Mouse (Mus musculus): ENCODE data around the gene Dok1.

Dok1 gene

GRCm38 (mm10) chr6:83033249-83034185 is at the start of gene Dok1, which contains the start of gene Loxl3:
Gene Dok1, minus strand, starts transcription at chr6:83033471.
Gene Loxl3, plus strand, starts transcription at chr6:83034173.
- no peak for DNase-seq

DNA sequence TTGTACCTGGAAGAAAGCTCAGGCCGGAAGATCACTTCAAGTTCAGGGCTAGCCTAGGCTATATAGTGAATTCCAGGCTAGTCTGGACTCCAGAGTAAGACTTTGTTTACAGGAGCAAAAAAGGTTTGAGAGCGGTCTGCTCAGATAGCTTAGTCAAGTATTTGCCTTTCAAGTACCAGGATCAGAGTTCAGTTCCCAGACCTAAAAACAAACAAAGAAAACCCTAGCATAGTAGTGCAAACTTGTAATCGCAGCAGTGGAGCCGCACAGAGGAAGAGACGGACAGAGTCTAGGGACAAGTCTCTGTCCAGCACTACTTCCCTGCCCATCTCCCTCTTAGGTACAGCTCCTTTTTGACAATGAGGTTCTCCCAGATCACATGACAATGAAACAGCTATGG is 46.9 kb upstream of the Dok1 start:
- no peak for DNase-seq

DNA sequence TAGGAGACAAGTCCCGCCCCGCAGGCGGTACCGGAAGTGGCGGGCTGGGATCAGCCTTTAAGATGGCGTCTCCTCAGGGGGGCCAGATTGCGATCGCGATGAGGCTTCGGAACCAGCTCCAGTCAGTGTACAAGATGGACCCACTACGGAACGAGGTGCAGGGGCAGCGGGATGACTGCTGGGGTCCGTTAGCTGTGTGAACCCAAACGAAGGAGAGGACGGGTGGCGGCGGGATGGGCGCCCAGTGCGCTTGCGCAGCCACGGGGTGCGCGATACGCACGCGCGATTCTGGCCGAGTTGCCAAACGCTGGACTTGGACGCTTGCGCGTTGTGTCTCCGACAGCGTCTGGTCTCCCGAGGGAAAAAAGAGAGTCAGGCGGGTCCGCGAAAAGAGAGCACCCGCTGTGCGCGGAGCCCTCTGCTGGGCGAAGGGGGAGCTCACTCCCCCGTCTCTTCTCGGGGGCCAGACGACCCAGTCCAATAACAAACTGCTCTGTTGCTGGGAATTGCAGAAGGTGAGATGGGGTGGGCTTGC is 45.1 kb upstream of the Dok1 start:
- DNase-seq, result peak; percentile 100

DNA sequence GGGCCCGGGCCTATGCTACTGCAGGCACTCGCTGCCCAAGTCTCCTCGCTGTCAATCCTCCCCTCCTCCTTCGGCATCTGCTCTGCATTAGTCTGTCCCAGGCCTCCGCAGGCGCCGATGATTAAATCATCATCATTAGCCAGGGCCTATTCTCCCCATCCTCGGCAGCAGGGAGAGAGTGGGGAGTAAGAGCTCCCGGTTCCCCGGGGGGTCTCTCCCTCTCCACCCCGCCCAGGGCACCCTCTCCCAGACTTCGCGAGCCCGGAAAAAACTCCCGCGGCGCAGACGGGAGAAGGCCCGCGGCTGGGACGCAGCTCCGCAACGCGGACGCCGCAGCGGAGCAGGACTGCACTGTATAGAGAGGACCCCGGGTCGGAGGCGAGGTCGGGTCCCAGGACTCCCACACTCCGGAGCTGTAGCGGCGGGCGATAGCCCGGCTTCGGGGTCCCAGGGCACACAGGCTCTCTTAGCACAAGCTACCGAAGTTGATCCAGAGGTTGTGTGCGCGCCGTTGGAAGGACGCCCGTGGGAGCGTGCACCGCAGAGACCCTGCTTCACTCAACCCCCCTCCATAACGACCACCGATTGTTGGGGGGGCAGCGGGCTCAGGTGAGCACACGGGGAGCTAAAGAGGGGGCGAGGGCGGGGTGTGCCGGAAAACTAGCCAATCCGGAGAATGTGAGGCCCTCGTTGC is 44.5 kb upstream of the Dok1 start, which contains the start of gene Pcgf1:
Gene Pcgf1, plus strand, starts transcription at position 240 of the 694 bp plus-strand sequence.
- DNase-seq, result peak in 1 of 2 experiments; percentile 67

DNA sequence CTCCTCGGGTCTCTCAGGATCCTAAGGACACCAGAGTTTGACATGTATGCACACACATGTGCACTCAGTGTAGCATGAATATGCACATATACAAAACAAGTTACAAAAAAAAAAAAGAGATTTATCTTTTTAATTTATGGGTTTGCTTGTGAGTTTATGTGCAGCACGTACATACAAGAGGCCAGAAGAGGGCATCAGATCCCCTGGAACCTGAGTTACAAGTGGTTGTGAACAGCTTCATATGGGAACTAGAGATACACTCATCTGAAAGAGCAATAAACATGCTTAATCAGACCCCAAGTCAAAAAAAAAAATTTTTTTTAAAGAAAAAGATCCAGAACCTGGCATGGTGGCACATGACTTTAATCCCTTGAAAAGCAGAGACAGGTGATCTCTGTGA is 41.7 kb upstream of the Dok1 start:
- no peak for DNase-seq

DNA sequence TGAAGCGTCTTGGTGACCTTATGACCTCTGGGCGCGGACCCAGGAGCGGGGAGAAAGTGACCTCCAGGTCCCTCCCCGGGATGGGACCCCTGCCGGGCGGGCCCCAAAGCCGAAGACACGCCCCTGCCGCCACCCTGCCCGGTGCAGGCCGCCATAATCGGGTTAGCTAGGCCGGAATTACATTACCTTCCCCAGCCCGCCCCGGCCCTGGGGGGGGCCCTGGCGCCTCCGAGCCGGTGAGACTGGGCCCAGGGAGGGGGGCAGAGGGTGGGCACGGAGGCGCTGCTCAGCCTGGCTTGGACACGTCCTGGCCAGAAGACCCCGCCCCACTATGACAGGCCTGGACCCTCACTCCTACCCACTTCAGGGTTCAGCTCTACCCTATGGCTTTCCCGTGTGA is 37.9 kb upstream of the Dok1 start:
- DNase-seq, result peak in 1 of 2 experiments; percentile 60

DNA sequence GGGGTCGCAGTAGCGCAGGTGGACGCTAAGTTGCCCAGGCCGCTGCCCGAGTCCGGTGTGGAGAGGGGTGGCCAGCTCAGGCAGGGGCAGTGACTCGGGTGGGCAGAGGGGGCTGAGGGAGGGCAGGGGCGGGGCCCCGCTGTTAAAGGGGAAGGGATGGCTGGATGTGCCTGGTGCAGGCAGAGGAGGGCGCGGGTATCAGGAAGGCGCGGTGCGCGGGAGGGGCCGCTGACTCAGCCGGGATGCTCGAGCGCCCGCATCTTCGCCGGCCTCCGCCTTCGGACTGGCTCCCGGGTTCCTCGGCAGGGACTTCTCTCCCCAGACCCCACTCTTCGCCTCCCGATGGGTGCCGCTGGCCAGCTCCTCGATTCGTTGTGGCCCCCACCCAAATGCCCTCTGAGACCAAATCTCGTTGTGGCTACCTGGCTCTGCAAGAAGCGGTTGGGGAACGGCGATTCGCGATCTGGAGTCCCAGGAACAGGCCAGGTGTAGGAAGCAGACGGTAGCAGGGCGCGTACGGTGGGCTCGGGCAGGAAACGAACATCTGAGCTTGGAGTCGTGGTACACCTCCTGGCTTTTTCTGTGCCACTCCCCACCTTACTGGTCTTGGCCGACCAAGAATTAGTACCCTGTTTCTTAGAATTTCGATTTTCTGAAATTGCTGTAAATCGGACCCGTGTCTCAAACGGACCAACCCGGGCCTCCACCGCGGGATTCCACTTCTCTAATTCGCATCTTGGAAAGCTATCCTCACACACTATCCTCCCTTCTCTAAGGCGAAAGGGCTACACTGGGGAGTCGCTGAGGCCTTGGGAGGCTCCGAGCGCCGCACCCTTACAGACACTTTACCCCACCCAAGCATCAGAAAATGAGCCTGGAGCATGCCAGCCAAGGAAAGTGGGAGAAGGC is 37.3 kb upstream of the Dok1 start:
- peak; percentile 52 to 65 for DNase-seq

- DNase-seq, result no peak
These were observed 36.8 kb upstream of the Dok1 start, which contains the start of gene Tlx2 for GRCm38 (mm10) chr6:83070247-83070310. Gene Tlx2, minus strand, starts transcription at chr6:83070293.

DNA sequence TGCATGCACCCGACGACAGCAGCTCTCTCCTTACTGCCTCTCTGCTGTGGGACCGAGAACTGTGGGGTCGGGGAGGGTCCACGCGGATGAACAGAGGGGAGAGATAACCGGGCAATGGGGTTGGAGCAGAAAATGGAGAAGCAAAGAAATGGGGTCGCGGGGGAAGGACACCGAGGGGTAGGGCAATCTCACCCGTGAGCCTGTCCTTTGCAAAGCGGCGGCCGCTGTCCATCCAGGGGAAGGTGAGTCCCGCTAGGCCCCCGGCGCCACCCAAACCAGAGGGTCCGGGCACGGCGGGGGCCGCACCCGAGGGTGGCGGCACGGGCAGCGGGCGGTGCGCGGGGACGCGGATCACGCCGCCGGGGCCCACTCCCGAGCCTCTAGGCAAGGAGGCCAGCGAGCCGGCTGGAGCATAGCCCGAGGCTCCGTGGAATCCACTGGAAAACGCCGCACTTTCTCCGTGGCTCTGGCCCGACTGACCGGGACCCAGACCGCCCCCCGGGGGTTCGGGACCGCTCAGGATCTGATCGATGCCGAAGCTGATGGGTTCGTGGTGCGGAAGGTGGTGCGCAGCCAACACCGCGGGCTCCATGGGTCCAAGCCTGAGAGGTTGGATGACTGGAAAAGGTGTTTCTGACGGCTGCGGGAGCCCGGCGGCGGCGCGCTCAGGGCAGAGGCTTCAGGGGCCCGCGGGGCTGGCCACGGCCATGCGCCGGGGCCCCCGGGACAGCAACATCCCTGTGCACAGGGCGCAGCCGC is 36.4 kb upstream of the Dok1 start:
- DNase-seq, result peak; percentile 38 to 43

GRCm38 (mm10) chr6:83068706-83069487 is 35.6 kb upstream of the Dok1 start:
- DNase-seq, result no peak

GRCm38 (mm10) chr6:83068221-83068620 is 35.0 kb upstream of the Dok1 start:
- DNase-seq, result no peak

DNA sequence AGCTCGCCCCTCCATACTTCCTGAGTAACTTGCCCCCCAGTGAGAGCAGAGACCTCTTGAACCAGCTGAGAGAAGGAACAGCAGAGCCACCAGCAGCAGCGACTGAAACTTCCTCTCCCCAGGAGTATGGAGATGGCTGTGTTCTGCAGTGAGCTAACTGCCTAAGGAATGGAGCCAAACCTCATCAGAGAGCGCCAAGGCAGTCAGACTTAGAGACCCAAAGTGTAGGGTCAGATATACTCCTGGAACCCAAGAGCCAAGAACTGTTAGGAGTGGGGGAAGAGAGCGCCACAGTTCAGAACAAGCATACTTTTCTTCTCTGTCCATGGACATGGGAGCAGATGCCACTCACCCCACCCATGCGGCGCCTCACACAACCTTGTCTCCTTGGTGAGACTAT is 33.2 kb upstream of the Dok1 start:
- DNase-seq, result no peak

- no peak for DNase-seq
These were observed 32.7 kb upstream of the Dok1 start for GRCm38 (mm10) chr6:83065995-83066394.

DNA sequence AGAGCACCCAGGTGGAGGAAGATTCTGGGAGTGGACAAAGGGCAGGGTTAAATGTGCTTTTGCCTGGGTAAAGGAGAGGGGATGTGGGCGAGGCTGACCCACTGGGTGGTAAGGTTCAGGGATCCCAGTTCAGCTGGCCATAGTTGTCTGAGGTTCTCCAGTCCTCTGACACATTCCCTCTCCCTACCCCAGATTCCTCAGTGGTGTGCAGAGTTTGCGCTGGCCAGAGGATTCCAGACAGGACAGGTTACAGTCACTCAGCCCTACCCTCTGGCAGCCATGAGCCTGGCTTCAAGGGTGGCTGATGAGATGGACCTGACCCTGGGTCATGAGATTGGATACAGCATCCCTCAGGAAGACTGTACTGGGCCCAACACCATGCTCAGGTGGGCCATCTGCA is 25.5 kb upstream of the Dok1 start:
- no peak for DNase-seq

- peak in 1 of 2 experiments; percentile 19 for DNase-seq
These were observed 24.5 kb upstream of the Dok1 start, which contains the start of gene Dqx1 for GRCm38 (mm10) chr6:83057790-83058189. Gene Dqx1, plus strand, starts transcription at chr6:83057844.

- peak in 1 of 2 experiments; percentile 62 for DNase-seq
These were observed 21.7 kb upstream of the Dok1 start, which contains the start of gene Htra2 for GRCm38 (mm10) chr6:83054871-83055431. Gene Htra2, minus strand, starts transcription at chr6:83055273.

GRCm38 (mm10) chr6:83054074-83054851 is 21.0 kb upstream of the Dok1 start, which contains the start of gene Aup1:
Gene Aup1, plus strand, starts transcription at chr6:83054521.
- peak; percentile 96 to 97 for DNase-seq

DNA sequence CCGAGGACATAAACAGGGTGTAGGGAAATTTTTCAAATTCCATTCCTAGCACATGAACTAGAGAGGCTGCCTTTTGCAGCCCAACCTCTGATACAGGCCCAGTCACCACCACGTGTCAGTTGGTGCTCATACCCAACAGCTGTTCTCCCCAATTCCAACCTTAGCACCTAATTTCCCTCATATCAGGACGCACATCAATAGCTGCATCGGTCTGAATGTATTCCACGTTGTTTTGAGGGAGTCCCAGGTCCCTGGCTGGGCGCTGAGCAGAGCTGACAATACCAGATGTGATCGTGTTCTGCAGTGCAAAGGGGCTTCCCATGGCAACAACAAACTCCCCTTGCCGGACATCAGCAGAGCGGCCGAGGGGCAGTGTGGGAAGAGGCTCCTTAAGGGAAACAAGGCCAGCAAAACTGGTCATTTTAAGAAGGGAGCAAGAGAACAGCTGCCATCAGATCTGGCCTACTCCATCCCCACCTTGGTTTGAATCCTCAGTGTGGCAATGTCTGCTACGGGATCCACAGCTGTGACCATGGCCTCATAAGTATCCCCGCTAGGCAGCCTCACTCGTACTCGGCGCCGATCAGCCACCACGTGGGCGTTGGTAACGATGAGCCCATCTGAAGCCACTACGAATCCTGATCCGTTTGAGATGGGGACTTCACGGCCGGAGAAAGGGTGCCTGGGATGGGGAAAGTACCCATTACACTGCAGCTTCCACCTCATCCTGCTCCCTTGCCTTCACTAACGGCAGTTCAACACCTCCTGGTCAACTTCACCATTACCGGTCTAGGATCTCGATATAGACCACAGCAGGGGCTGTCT is 20.1 kb upstream of the Dok1 start:
- DNase-seq, result peak; percentile 40 to 55

- DNase-seq, result no peak
These were observed 16.1 kb upstream of the Dok1 start for GRCm38 (mm10) chr6:83049367-83049766.

Data from cerebellum, postnatal 14 days (tissue).